Mouse (Mus musculus) c-Kit-positive CD71-negative TER-119-negative erythroid progenitor cells, embryonic 14.5 days (primary cell): ENCODE data around the gene Herc3.
"Not testable (repeated sequence)": the region's sequence is repeated elsewhere in the genome, so short reads cannot be mapped to it uniquely, and the experiment has no call there.

ENCODE experiments used
- DNase-seq: peaks from one replicate; pipeline ENCODE4 v3.0.0-alpha.2; 2013; ENCODE audit warnings: low read depth

The Herc3 gene

GRCm38 (mm10) chr6:58831232-58832009 lies at the start of gene Herc3:
Herc3 (plus strand) TSS chr6:58831465.
- DNase-seq, result peak; percentile 37

- no peak for DNase-seq
Observed at GRCm38 (mm10) chr6:58801394-58801793, 29.9 kb upstream of the Herc3 start.

GRCm38 (mm10) chr6:58814381-58814780 lies 16.9 kb upstream of the Herc3 start:
- DNase-seq, result no peak

- not testable (repeated sequence) for DNase-seq
Observed at GRCm38 (mm10) chr6:58817037-58817436, 14.2 kb upstream of the Herc3 start.

GRCm38 (mm10) chr6:58825619-58826018 lies 5.6 kb upstream of the Herc3 start:
- no peak for DNase-seq

- no peak for DNase-seq
Observed at GRCm38 (mm10) chr6:58826089-58826488, 5.2 kb upstream of the Herc3 start.

- no peak for DNase-seq
Observed at GRCm38 (mm10) chr6:58828582-58828981, 2.7 kb upstream of the Herc3 start.

GRCm38 (mm10) chr6:58830840-58831231 lies 429 bp upstream of the Herc3 start:
- no peak for DNase-seq

- DNase-seq, result no peak
Observed at GRCm38 (mm10) chr6:58832591-58833018, 1.3 kb downstream of the Herc3 start.

GRCm38 (mm10) chr6:58834470-58834869 lies 3.2 kb downstream of the Herc3 start:
- DNase-seq, result no peak

GRCm38 (mm10) chr6:58835591-58835990 lies 4.3 kb downstream of the Herc3 start:
- no peak for DNase-seq

- DNase-seq, result no peak
Observed at GRCm38 (mm10) chr6:58836476-58836875, 5.2 kb downstream of the Herc3 start.

GRCm38 (mm10) chr6:58837917-58838316 lies 6.7 kb downstream of the Herc3 start:
- DNase-seq, result no peak

- no peak for DNase-seq
Observed at GRCm38 (mm10) chr6:58841208-58841607, 9.9 kb downstream of the Herc3 start.

- no peak for DNase-seq
Observed at GRCm38 (mm10) chr6:58842186-58842585, 10.9 kb downstream of the Herc3 start.

GRCm38 (mm10) chr6:58843580-58843979 lies 12.3 kb downstream of the Herc3 start:
- no peak for DNase-seq

GRCm38 (mm10) chr6:58844188-58844822 lies 13.0 kb downstream of the Herc3 start:
- DNase-seq, result no peak

- no peak for DNase-seq
Observed at GRCm38 (mm10) chr6:58846850-58847692, 15.8 kb downstream of the Herc3 start.

- no peak for DNase-seq
Observed at GRCm38 (mm10) chr6:58847836-58848235, 16.6 kb downstream of the Herc3 start.

- no peak for DNase-seq
Observed at GRCm38 (mm10) chr6:58849356-58849755, 18.1 kb downstream of the Herc3 start.

- no peak for DNase-seq
Observed at GRCm38 (mm10) chr6:58855676-58856367, 24.6 kb downstream of the Herc3 start.

- no peak for DNase-seq
Observed at GRCm38 (mm10) chr6:58856494-58856893, 25.2 kb downstream of the Herc3 start.
